Mouse (Mus musculus): ENCODE measurements around the gene Gm20449.
"Not testable (repeated sequence)": the region's sequence is repeated elsewhere in the genome, so short reads cannot be mapped to it uniquely, and the experiment has no call there.

The Gm20449 gene

DNA sequence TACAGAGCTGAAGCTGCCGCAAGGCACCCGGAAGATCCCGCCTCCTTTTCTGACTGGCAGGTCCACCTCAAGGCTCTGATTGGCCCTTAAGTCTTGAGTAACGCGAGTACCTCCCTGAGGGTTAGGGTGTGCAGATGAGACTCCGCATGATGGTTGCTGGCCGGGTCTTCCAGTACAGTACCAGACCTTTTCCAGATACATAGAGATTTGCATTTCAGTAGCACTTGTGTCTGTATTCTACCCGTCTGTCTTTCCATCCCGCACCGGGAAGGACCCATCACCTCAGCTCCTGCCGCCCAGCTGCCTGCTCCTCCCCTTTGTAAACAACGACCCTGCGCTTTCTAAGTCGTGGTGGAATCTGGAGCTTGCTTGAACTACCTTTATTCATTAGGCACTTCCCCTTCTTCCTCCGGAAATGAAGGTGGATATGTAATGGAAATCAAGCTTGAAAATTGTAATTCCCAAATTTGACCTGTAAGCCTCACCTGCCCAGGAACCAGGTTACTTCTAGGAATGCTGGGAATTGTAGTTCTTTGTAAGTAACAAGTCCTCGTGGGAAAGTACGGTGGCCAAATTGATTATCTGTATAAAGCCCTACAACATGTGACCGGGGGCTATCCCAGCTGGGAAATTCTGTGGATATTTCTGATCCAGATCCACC, at the start of gene Gm20449, which contains the start of gene AW146154:
Gene Gm20449 (minus strand): TSS at position 29 of the 661 bp plus-strand sequence.
Gene AW146154 (minus strand): TSS at position 502 of the 661 bp plus-strand sequence.
- peak; percentile 97 for DNase-seq

DNA sequence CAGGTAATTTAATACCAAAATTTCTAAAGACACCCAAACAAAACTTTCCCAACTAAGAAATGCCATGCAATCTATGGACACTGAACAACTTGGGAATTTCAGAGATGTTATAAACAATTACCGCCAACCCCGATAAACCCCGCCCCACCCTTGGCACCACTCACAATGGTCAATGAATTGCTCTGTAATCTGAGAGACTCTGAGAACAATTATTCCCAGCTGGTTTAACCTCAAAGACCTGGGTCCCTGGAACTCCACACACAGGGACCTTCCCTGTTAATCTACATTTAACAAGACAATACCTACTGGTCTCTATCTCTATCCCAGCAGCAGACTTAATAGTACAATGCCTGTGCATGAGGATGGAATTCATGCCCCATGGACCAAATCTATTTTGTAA, 13.5 kb upstream of the Gm20449 start:
- no peak for DNase-seq

DNA sequence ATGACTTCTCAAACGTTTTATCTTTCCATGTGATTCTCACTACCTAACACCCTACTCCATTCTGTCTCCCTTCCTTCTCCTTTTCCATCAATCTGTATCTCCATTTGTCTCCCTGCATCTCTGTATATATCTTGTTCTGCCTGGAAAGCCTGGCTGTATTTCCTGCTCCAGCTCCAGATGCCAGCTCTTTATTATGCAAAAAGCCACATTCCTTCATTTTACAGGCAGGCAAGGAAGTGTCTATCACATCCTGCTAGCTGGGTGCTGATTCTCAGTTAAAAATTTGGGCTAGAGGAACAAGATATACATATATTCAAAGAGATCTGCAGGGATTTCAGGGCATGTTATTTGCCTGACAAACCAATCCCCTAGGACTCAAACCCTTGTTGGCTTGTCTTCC, 13.0 kb upstream of the Gm20449 start:
- DNase-seq = no peak

DNA sequence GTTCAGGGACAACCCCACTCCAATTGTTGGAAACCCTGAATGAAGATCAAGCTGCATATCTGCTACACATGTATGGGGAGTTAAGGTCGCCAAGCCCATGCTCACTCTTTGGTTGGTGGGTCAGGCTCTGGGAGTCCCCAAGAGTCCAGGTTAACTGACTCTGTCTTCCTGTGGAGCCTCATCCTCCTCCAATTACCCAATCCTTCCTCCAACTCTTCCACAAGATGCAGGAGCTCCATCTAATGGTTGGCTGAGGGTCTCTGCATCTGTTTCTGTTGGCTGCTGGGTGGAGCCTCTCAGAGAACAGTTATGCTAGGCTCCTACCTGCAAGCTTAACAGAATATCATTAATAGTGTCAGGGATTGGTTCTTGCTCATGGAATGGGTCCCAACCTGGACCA, 3.2 kb upstream of the Gm20449 start:
- DNase-seq = no peak

DNA sequence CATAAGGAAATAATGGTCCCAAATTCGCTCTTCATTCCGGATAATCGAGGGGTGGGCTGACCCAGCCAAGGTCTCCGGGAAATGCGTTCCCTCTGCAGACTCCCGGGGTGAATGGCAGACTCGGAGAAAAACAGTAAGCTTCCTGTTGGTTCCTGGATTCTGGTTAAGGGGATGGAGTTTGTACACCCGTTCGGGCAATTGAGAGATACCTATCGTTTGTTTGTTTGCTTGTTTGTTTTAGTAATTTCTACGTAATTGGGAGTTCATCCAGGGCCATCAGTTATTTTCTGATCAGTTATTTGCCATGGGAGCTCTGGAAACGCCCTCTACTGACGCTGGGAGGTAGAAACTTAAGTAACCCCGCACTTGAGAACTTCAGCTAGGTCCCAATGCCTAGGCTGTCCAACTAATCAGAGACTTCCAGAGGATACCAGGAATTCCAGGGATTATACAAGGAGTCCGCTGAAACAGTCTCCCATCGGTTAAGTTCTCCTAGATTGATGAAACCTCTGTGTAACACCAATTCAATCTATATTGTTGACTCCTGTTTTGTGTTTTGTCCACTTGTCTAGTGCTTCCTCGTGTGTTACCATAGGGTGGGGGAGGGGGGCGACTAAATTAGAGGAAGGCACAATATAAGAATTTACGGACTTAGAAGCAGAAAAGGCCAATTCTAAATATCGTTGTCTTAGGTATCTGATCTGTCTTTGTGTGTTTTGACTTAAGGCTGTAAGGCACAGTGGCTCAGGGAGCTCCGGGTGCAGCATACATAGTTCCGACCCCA, 1.1 kb upstream of the Gm20449 start:
- DNase-seq = peak; percentile 70

DNA sequence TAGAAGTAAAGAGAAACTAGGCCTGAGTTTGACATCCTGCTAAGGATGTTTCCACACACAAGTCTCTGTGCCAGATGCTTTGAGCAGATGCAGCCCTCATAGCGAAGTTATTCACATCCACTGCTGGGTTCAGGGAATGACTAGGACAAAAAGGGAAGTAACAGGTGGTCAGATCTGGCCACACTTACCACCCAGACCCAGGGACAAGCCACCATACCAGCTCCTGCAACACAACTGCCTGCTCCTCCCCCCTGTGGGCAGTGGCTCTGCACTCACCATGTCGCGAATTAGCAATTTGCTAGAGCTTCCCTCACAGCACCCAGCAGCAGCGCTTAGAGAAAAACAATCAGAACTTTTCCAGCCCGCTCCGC, 214 bp downstream of the Gm20449 start:
- not testable (repeated sequence) for DNase-seq

DNA sequence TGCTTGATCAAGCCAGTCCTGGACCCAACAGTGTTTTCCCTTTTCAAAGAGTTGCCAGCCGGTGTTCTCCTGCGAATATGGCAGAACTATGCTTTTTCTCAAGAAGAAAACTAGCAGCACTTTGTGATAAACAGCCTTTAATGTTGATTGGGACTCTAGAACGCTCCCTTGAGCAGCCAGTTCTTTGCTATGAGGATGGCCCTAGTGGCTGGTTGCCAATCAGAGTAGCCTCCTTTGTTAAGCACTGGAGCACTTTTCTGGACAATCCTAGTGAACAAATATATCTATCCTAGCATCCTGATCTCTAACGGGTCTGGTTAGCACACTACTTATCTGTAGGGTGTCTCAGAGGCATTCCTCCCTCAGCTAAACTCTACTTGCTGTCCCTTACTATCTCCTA, 753 bp downstream of the Gm20449 start:
- DNase-seq = not testable (repeated sequence)

DNA sequence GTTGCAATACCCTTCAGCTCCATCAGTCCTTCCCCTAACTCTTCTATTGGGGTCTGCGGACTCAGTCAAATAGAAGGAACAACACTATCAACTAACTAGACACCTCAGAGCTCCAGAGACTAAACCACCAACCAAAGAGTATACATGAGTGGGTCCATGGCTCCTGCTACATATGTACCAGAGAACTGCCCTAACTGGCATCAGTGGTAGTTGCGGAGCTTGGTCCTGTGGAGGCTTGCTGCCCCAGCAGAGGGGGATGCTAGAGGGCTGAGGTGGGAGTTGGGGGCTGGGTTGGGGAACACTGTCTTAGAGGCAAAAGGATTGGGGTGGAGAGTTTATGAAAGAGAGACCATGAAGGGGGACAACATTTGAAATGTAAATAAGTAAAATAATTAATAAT, 1.3 kb downstream of the Gm20449 start:
- peak; percentile 38 for DNase-seq

DNA sequence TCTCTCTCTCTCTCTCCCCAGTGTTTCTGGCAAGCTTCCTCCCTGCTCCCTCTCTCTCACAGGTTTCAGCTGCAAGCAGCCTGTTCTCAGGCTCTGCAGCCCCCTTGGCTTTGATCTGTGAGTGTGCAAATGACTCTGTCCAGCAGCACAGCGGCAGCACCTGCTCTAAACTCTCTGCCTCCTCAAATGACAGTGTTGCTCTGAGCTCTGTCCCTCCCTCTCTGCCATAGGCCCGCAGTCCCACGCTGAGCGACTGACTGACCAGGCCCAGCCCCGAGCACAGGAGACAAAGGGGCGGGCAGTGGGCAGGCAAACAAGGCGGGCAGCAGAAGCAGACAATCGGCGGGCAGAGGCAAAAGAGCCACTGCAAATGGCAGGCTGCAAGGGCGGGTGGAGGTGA, 47.4 kb downstream of the Gm20449 start:
- no peak for DNase-seq

DNA sequence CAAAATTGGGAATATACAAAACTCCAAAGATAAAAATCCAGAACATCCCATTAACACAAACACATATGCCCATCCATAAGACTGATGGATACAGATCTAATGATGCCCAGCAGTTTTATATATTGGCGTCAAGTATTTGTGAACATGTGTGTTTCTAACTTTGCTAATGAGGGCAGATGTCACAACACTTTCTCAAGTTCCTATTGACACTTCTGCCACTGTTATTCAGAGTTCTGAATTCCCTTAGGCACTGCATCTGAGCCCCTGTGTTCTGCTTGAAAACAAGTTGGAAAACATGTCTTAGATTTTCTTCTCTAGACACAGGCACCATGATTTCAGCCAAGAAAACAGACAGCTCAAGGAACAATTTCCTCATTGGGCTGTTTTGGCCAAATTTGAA, 50.6 kb downstream of the Gm20449 start, which contains the start of gene Vmn2r57:
Gene Vmn2r57 (minus strand): TSS at position 101 of the 400 bp plus-strand sequence.
- DNase-seq = not testable (repeated sequence)

DNA sequence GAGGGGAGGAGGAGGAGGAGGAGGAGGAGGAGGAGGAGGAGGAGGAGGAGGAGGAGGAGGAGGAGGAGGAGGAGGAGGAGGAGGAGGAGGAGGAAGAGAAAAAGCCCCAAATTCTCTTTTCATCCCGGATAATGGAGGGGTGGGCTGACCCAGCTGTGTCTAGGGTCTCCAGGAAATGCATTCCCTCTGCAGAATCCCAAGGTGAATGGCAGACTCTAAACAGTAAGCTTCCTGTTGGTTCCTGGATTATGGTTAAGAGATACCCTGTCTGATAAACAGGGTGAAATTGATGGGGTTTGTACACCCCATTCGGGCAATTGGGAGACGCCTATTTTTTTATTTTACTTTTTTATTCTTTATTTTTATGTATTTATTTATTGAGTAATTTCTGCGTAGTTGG, 105.1 kb downstream of the Gm20449 start:
- DNase-seq = no peak

DNA sequence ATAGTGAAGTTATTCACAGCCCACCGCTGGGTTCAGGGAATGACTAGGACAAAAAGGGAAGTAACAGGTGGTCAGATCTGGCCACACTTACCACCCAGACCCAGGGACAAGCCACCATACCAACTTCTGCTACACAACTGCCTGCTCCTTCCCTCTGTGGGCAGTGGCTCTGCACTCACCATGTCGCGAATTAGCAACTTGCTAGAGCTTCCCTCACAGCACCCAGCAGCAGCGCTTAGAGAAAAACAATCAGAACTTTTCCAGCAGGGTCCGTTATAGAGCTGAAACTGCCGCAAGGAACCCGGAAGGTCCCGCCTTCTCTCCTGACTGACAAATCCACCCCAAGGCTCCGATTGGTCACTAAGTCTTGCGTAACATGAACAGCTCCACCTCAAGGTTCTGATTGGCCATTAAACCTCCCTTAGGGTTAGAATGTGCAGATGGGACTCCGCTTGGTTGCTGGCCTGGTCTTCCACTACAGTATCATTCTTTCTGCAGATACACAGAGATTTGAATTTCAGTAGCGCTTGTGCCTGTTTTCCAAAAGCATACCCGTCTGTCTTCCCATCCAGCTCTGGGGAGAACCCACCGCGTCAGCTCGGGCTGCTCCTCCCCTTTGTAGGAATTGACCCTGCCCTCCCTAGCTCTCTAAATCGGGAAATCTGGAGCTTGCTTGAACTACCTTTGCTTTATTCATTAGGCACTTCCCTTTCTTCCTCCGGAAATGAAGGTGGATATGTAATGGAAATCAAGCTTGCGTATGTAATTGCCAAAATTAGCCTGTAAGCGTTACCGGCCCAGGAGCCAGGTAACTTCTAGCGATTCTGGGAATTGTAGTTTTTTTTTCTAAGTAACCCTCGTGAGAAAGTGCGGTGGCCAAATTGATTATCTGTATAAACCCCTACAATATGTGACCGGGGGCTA, 105.9 kb downstream of the Gm20449 start, which contains the start of gene AI987944:
Gene AI987944 (minus strand): TSS at position 332 of the 924 bp plus-strand sequence.
- DNase-seq = peak; percentile 83

All from thymus, postnatal 14 days (tissue).